ENCODE assay signal across 20 mouse cellular contexts in the genomic region with DNA sequence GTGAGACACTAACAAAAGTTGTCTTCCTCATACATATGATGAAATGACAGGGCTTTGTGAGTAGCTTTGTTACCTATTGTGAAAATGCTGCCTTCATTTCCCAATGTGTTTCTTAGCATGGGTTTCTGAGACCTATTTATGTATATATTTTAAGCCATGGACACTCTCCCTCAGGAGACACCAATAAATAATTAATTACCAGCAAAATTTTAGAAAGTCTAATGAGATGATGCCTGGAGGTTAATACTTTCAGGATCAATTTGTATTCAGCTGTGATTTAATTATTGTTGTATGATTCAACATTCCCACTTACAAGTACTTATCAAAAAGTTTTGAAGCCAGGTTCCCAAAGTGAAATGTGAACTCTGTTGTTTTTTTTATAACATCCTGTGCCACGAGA. TPM values are rescaled to one million over a fixed set of nuclear protein-coding genes. Genes with fewer than 3 reads are reported as not detected.
A peak's percentile ranks its signal among the peaks of the same experiment; 100 is the strongest.
DNase-seq lines count a peak whose midpoint lies in the region; ATAC-seq lines count a peak whose summit lies in the region.
"Had no signal": no experiment of that assay in that cellular context is flagged by ENCODE, and none has a peak within 500 bp of the region (broad histone marks: within the 10 kb centered on the region; RNA-seq: fewer than 3 reads in every experiment).

A gene (minus strand): TSS at position 101 of the 400 bp plus-strand sequence.

- H3K9me3 ChIP-seq in midbrain, embryonic 14.5 days (ENCODE audit: control insufficient read depth, low read length) = no peaks in the 10 kb centered on the region
- H3K9me3 ChIP-seq in midbrain, embryonic 10.5 days (replicated peaks) = no peaks in the 10 kb centered on the region
- H3K9me3 ChIP-seq: G1E had no signal

- no peaks in the 10 kb centered on the region for H3K4me1 ChIP-seq in midbrain, embryonic 14.5 days (ENCODE audit: control insufficient read depth, insufficient read depth, low read length)
- H3K4me1 ChIP-seq in midbrain, embryonic 10.5 days = no peaks in the 10 kb centered on the region

- no peak within 1 kb of the TSS for H3K4me2 ChIP-seq in midbrain, embryonic 14.5 days (ENCODE audit: low read length)

- no peak within 1 kb of the TSS for H3K4me3 ChIP-seq in midbrain, embryonic 14.5 days (replicated peaks; ENCODE audit: low read depth, low read length)
- H3K4me3 ChIP-seq in midbrain, embryonic 10.5 days = no peak within 1 kb of the TSS

- 59% methylated on average over 1 of the region's 1 CpGs for WGBS in midbrain, embryonic 14.5 days
- WGBS in midbrain, embryonic 10.5 days = 79% methylated on average over 1 of the region's 1 CpGs

- no peak within 1 kb of the TSS for H3K9ac ChIP-seq in midbrain, embryonic 14.5 days (replicated peaks; ENCODE audit: low read length)

- no peaks in the 10 kb centered on the region for H3K36me3 ChIP-seq in midbrain, embryonic 14.5 days (ENCODE audit: control insufficient read depth, insufficient read depth, low read length)
- H3K36me3 ChIP-seq in midbrain, embryonic 10.5 days = no peaks in the 10 kb centered on the region
- H3K36me3 ChIP-seq: G1E had no signal

- H3K27ac ChIP-seq in midbrain, embryonic 14.5 days (replicated peaks; ENCODE audit: low read depth, low read length) = no peak within 1 kb of the TSS
- H3K27ac ChIP-seq in midbrain, embryonic 10.5 days (replicated peaks) = no peak within 1 kb of the TSS

- peak; percentile 1 for DNase-seq in midbrain, embryonic 14.5 days
- DNase-seq in midbrain, embryonic 10.5 days (ENCODE audit: low spot score) = no peak
- DNase-seq: adrenal gland, adult 2 months; adrenal gland, adult 8-10 months; adrenal gland, postnatal 10 days; adrenal gland, postnatal 14 days; adrenal gland, postnatal 25 days; adrenal gland, postnatal 36 days; B cell, adult 2 months; cerebellum, adult 11 months; cerebellum, adult 11-12 months; cerebellum, adult 18-20 months; cerebellum, adult 2 months had no signal

- H3K27me3 ChIP-seq in midbrain, embryonic 14.5 days (ENCODE audit: control insufficient read depth, insufficient read depth, low read length) = no peaks in the 10 kb centered on the region
- H3K27me3 ChIP-seq in midbrain, embryonic 10.5 days (ENCODE audit: low read depth, poor library complexity, severe bottlenecking) = no peaks in the 10 kb centered on the region
- H3K27me3 ChIP-seq: CH12.LX, Patski had no signal

- no peak for ATAC-seq in midbrain, embryonic 14.5 days (ENCODE audit: low FRiP score, low TSS enrichment)
- ATAC-seq: activated CD4-positive, CD25-positive, alpha-beta regulatory T cell, adult 4 months; CD4-positive, CD25-positive, alpha-beta regulatory T cell, adult 4 months; Patski had no signal

RNA-seq across cellular contexts. Expression of the gene that starts here (rescaled TPM):
- not detected in 2 replicates for polyA plus RNA-seq in midbrain, embryonic 14.5 days (2014; fragmentation: Nextera tagmentation; extraction: Ambion mirVana)
- polyA plus RNA-seq in midbrain, embryonic 10.5 days (2016; fragmentation: Nextera tagmentation; extraction: Ambion mirVana) = not detected in 2 replicates
- polyA plus RNA-seq: activated CD4-positive, CD25-positive, alpha-beta regulatory T cell, adult 4 months; adrenal gland, adult 2 months; brain, embryonic 14.5 days; C2C12; CD4-positive, CD25-positive, alpha-beta regulatory T cell, adult 4 months; cerebellum, adult 2 months; G1E; Patski had no signal

Comparison
In these comparisons a context has a peak if more than half of its experiments do, and no peak if none do; other contexts are left out.
1. Peak in DNase-seq in midbrain, embryonic 14.5 days; RNA of the gene not detected or under 1 TPM.